Mouse (Mus musculus) forebrain, postnatal 0 days (tissue): ENCODE data around the gene Ldlrad3. TPM values are rescaled to one million over a fixed set of nuclear protein-coding genes. Genes with fewer than 3 reads are reported as not detected.

Source experiments
- ATAC-seq: fragments of 200-750 bp; cut with Nextera tagmentation; 2 replicates; pipeline ENCODE4 v1.8.0; 2017; ENCODE audit warnings: mild to moderate bottlenecking, moderate library complexity
- DNase-seq: peaks from one replicate; pipeline ENCODE4 v3.0.0-alpha.2; 2015
- H3K27ac ChIP-seq: fragments of 300-500 bp; sonication (generic); 2 replicates; pipeline ENCODE4 v1.5.1; 2014; ENCODE audit warnings: low read depth, mild to moderate bottlenecking, antibody characterized with exemption, low read length, moderate library complexity, mixed read lengths
- H3K27me3 ChIP-seq: fragments of 300-500 bp; sonication (generic); 2 replicates; pipeline ENCODE4 v1.6.1; 2014; ENCODE audit warnings: mild to moderate bottlenecking, low read length, mixed read lengths; ENCODE audit not compliant: insufficient read depth
- H3K36me3 ChIP-seq: fragments of 300-500 bp; sonication (generic); 2 replicates; pipeline ENCODE4 v1.6.1; 2014; ENCODE audit warnings: mild to moderate bottlenecking, moderate library complexity; ENCODE audit not compliant: insufficient read depth
- H3K4me1 ChIP-seq: fragments of 300-500 bp; sonication (generic); 2 replicates; pipeline ENCODE4 v1.6.1; 2014; ENCODE audit warnings: antibody characterized with exemption; ENCODE audit not compliant: insufficient read depth
- H3K4me2 ChIP-seq: fragments of 300-500 bp; sonication (generic); 2 replicates; pipeline ENCODE4 v1.6.1; 2014; ENCODE audit warnings: low read depth, mild to moderate bottlenecking, moderate library complexity
- H3K4me3 ChIP-seq: fragments of 300-500 bp; sonication (generic); 2 replicates; pipeline ENCODE4 v1.5.1; 2014; ENCODE audit warnings: low read depth, low read length, mixed read lengths
- H3K9ac ChIP-seq: fragments of 300-500 bp; sonication (generic); 2 replicates; pipeline ENCODE4 v1.6.1; 2014; ENCODE audit warnings: mild to moderate bottlenecking
- H3K9me3 ChIP-seq: fragments of 300-500 bp; sonication (generic); 2 replicates; pipeline ENCODE4 v1.6.1; 2016; ENCODE audit warnings: low read length
- CTCF ChIP-seq: sonication (generic); IDR thresholded peaks from 2 replicates; pipeline ENCODE4 v1.5.1; 2016; ENCODE audit warnings: antibody characterized with exemption, control low read depth, low read depth
- WGBS: fragments of 180-500 bp; shearing (Covaris S2); extraction: QIAGEN DNeasy Blood & Tissue Kit; methylation state at CpG from one replicate; pipeline ENCODE4 v1.1.7; 2014; 5-methylcytosine and 5-hydroxymethylcytosine counted together
- polyA plus RNA-seq: library from polyadenylated mRNA; unstranded; fragments of >200 nt; fragmentation: Nextera tagmentation; extraction: Ambion mirVana; gene quantifications from 2 replicates; pipeline ENCODE4 v1.2.1, GENCODE M21; 2015
- total RNA-seq: library from RNA; depleted of rRNA; stranded (reverse); fragments of >200 nt; gene quantifications from 2 replicates; pipeline ENCODE4 v1.2.3, GENCODE M21; 2014

The Ldlrad3 gene
- total and polyA plus RNA-seq, 2 experiments from 2014 or later: 20.9 to 23.4 TPM

GRCm38 (mm10) chr2:101956125-101956524 is 230.1 kb downstream of the Ldlrad3 start:
- ATAC-seq (no peak), DNase-seq (no peak)
- Histone ChIP-seq H3K4me3 (no peak overlapping the region), H3K4me2 (no peak overlapping the region), H3K4me1 (no peaks in the 10 kb centered on the region), H3K9me3 (no peaks in the 10 kb centered on the region), H3K27me3 (no peaks in the 10 kb centered on the region), H3K9ac (no peak overlapping the region), H3K36me3 (peaks cover 7% of the 10 kb centered on the region; the same call in 1 of the 2 replicates), H3K27ac (no peak overlapping the region)
- TF ChIP-seq CTCF: no peak
- 23% methylated on average over 10 of the region's 10 CpGs for WGBS

GRCm38 (mm10) chr2:101952951-101953361 is 233.2 kb downstream of the Ldlrad3 start:
- 88% methylated on average over 8 of the region's 8 CpGs for WGBS
- Histone ChIP-seq H3K27me3 (no peaks in the 10 kb centered on the region), H3K9ac (no peak overlapping the region), H3K4me2 (no peak overlapping the region), H3K4me3 (no peak overlapping the region), H3K27ac (no peak overlapping the region), H3K9me3 (no peaks in the 10 kb centered on the region), H3K4me1 (no peaks in the 10 kb centered on the region), H3K36me3 (peaks cover 7% of the 10 kb centered on the region; the same call in 1 of the 2 replicates)
- ATAC-seq (no peak), DNase-seq (no peak)
- TF ChIP-seq CTCF: no peak

- H3K9me3 ChIP-seq: no peaks in the 10 kb centered on the region
- no peak overlapping the region for H3K27ac ChIP-seq
- H3K4me2 ChIP-seq: no peak overlapping the region
- H3K36me3 ChIP-seq: peaks cover 7% of the 10 kb centered on the region; the same call in 1 of the 2 replicates
- ATAC-seq (no peak), DNase-seq (no peak)
- no peaks in the 10 kb centered on the region for H3K4me1 ChIP-seq
- no peak overlapping the region for H3K9ac ChIP-seq
- TF ChIP-seq CTCF: no peak
- WGBS: 29% methylated on average over 7 of the region's 7 CpGs
- H3K27me3 ChIP-seq: no peaks in the 10 kb centered on the region
- H3K4me3 ChIP-seq: no peak overlapping the region
Observed at GRCm38 (mm10) chr2:101950716-101951520, 235.3 kb downstream of the Ldlrad3 start.

GRCm38 (mm10) chr2:101935006-101935405 is 251.2 kb downstream of the Ldlrad3 start:
- DNase-seq: no peak
- TF ChIP-seq CTCF: no peak
- Histone ChIP-seq H3K27me3 (no peaks in the 10 kb centered on the region), H3K4me2 (no peak overlapping the region), H3K9me3 (no peaks in the 10 kb centered on the region), H3K9ac (no peak overlapping the region), H3K27ac (no peak overlapping the region), H3K4me1 (0 out of 2 replicates have a peak, but pooled peaks cover 5% of the 10 kb centered on the region), H3K36me3 (no peaks in the 10 kb centered on the region), H3K4me3 (no peak overlapping the region)
- whole genome bisulfite sequencing: 98% methylated on average over 1 of the region's 1 CpGs
- no peak for ATAC-seq

GRCm38 (mm10) chr2:101933301-101933700 is 252.9 kb downstream of the Ldlrad3 start:
- TF ChIP-seq CTCF: no peak
- no peak overlapping the region for H3K27ac ChIP-seq
- H3K36me3 ChIP-seq: no peaks in the 10 kb centered on the region
- H3K4me1 ChIP-seq: 0 out of 2 replicates have a peak, but pooled peaks cover 5% of the 10 kb centered on the region
- no peaks in the 10 kb centered on the region for H3K27me3 ChIP-seq
- H3K9ac ChIP-seq: no peak overlapping the region
- no peak overlapping the region for H3K4me3 ChIP-seq
- ATAC-seq: no peak
- 83% methylated on average over 3 of the region's 3 CpGs for WGBS
- H3K9me3 ChIP-seq: no peaks in the 10 kb centered on the region
- no peak overlapping the region for H3K4me2 ChIP-seq
- DNase-seq: no peak

- H3K4me1 ChIP-seq: 0 out of 2 replicates have a peak, but pooled peaks cover 5% of the 10 kb centered on the region
- no peak overlapping the region for H3K4me2 ChIP-seq
- no peaks in the 10 kb centered on the region for H3K36me3 ChIP-seq
- 51% methylated on average over 14 of the region's 14 CpGs for WGBS
- TF ChIP-seq CTCF: no peak
- H3K4me3 ChIP-seq: no peak overlapping the region
- no peaks in the 10 kb centered on the region for H3K9me3 ChIP-seq
- no peaks in the 10 kb centered on the region for H3K27me3 ChIP-seq
- H3K9ac ChIP-seq: no peak overlapping the region
- DNase-seq (peak; percentile 26), ATAC-seq (peak; percentile 51)
- H3K27ac ChIP-seq: no peak overlapping the region
Observed at GRCm38 (mm10) chr2:101932169-101932936, 253.8 kb downstream of the Ldlrad3 start.
